Mouse (Mus musculus) olfactory bulb, adult 2 months (tissue): ENCODE measurements around the gene Coro1c. TPM values are rescaled to one million over a fixed set of nuclear protein-coding genes. Genes with fewer than 3 reads are reported as not detected.

Experiments
- H3K27ac ChIP-seq: fragments of 200-500 bp; 2 replicates; pipeline ENCODE4 v1.5.1; 2012; ENCODE audit warnings: low read depth, low read length; ENCODE audit not compliant: insufficient read depth
- H3K4me1 ChIP-seq: fragments of 200-500 bp; 2 replicates; pipeline ENCODE4 v1.6.1; 2012; ENCODE audit warnings: low read length; ENCODE audit not compliant: control insufficient read depth, insufficient read depth
- H3K4me3 ChIP-seq: fragments of 200-500 bp; 2 replicates; pipeline ENCODE4 v1.5.1; 2012; ENCODE audit warnings: mild to moderate bottlenecking, low read depth, low read length, moderate library complexity; ENCODE audit not compliant: insufficient read depth
- CTCF ChIP-seq: fragments of 200-500 bp; IDR thresholded peaks from 2 replicates; pipeline ENCODE4 v1.5.1; 2012; ENCODE audit warnings: low read depth, mild to moderate bottlenecking, low read length, moderate library complexity; ENCODE audit not compliant: insufficient read depth
- POLR2A ChIP-seq: fragments of 200-500 bp; IDR thresholded peaks from 2 replicates; pipeline ENCODE4 v1.6.1; 2012; ENCODE audit warnings: mild to moderate bottlenecking, low read depth, low read length, moderate library complexity; ENCODE audit not compliant: insufficient read depth
- WGBS: fragments of 180-500 bp; shearing (Covaris S2); methylation state at CpG from one replicate; pipeline ENCODE4 v1.1.7; 2018; 5-methylcytosine and 5-hydroxymethylcytosine counted together
- polyA plus RNA-seq: library from polyadenylated mRNA; stranded (reverse); fragments of >200 nt; gene quantifications from 2 replicates; pipeline ENCODE4 v1.2.4, GENCODE M21; 2012; ENCODE audit warnings: low replicate concordance; ENCODE audit not compliant: missing spikeins, insufficient read depth, insufficient read length

The Coro1c gene
- polyA plus RNA-seq, 1 experiment: not detected

- Histone ChIP-seq H3K4me1 (peaks cover 47% of the 10 kb centered on the region), H3K4me3 (no peak overlapping the region), H3K27ac (no peak overlapping the region)
- WGBS: 54% methylated on average over 11 of the region's 11 CpGs
- no peak for TF ChIP-seq CTCF
- no peak for TF ChIP-seq POLR2A
These were observed 39.4 kb downstream of the Coro1c start for GRCm38 (mm10) chr5:113869132-113869531.

DNA sequence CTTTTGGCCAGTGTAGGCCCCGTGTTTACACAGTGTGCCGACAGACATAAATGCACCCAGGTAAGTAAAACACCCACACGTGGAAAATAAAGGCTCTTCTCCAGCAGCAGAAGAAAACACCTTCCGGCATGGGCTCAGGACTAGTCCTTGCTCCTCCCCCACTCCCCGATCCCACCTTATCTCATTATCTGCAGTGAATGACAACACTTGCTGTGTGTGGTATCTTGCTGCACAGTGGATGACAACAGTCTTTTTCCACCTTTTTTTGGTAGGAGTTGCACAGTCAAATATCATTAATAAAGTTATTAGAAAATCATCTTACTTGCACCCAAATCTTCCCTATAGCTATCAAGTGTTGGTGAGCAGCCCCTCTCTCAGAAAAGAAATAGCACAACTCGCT lies 43.6 kb downstream of the Coro1c start:
- Histone ChIP-seq H3K27ac (no peak overlapping the region), H3K4me1 (peaks cover 11% of the 10 kb centered on the region), H3K4me3 (no peak overlapping the region)
- TF ChIP-seq POLR2A: no peak
- TF ChIP-seq CTCF: no peak
- 93% methylated on average over 6 of the region's 6 CpGs for WGBS

- H3K4me3 ChIP-seq: no peak overlapping the region
- peaks cover 7% of the 10 kb centered on the region for H3K4me1 ChIP-seq
- no peak overlapping the region for H3K27ac ChIP-seq
- TF ChIP-seq CTCF: no peak
- TF ChIP-seq POLR2A: no peak
- 96% methylated on average over 12 of the region's 12 CpGs for WGBS
These were observed 44.6 kb downstream of the Coro1c start for GRCm38 (mm10) chr5:113863994-113864393.

- H3K4me1 ChIP-seq: peaks cover 8% of the 10 kb centered on the region
- WGBS: 91% methylated on average over 4 of the region's 4 CpGs
- H3K27ac ChIP-seq: no peak overlapping the region
- no peak for TF ChIP-seq CTCF
- no peak for TF ChIP-seq POLR2A
- H3K4me3 ChIP-seq: no peak overlapping the region
These were observed 46.1 kb downstream of the Coro1c start for GRCm38 (mm10) chr5:113862418-113862817.

- H3K4me1 ChIP-seq: peaks cover 10% of the 10 kb centered on the region
- WGBS: 94% methylated on average over 8 of the region's 8 CpGs
- no peak overlapping the region for H3K4me3 ChIP-seq
- no peak overlapping the region for H3K27ac ChIP-seq
- no peak for TF ChIP-seq POLR2A
- TF ChIP-seq CTCF: peak; percentile 26; the same call in 1 of the 2 replicates
These were observed 47.3 kb downstream of the Coro1c start for GRCm38 (mm10) chr5:113861294-113861693.

DNA sequence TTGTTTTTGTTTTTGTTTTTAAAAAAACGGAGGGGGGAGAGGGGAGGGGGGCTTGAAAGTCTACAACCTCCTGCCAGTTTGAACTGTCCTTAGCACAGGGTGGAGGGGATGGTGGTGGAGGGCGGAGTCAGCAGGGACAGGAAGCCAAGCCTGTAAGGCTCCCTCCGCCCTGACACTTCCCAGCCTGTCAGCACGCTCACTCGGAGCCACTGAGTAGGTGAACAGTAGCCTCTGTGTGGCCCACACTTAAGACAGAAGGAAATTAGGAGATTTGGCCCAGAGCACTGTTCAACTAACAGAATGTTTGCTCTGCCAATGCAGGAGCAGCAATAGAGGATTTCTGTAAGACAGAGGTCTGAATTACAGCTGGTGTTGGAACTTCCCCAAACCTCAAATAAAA lies 49.6 kb downstream of the Coro1c start:
- 56% methylated on average over 5 of the region's 5 CpGs for WGBS
- Histone ChIP-seq H3K4me3 (no peak overlapping the region), H3K4me1 (peaks cover 24% of the 10 kb centered on the region), H3K27ac (no peak overlapping the region)
- TF ChIP-seq POLR2A: no peak
- no peak for TF ChIP-seq CTCF

DNA sequence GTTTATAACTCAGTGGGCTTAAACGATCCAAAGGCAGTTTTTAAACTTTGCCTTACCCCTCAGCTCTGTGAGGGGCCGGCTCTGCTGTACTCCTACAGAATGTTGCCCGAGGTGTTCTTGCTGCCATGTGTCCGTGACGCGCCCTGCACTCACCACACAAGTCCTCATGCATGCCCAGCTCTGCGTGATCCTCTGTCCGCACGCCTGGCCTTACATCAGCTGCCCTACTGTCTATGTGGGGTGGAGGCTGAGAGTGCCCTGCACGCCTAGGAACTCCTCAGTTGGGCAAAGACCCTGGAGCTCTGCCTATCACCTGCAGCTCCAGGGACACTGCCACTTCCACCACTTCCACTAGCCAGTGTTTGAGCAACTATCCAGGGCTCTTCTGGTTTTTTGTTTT lies 50.0 kb downstream of the Coro1c start:
- no peak overlapping the region for H3K27ac ChIP-seq
- TF ChIP-seq POLR2A: no peak
- no peak for TF ChIP-seq CTCF
- no peak overlapping the region for H3K4me3 ChIP-seq
- H3K4me1 ChIP-seq: peaks cover 24% of the 10 kb centered on the region
- 82% methylated on average over 10 of the region's 10 CpGs for WGBS

GRCm38 (mm10) chr5:113857631-113858030 lies 50.9 kb downstream of the Coro1c start:
- peaks cover 24% of the 10 kb centered on the region for H3K4me1 ChIP-seq
- H3K27ac ChIP-seq: no peak overlapping the region
- TF ChIP-seq POLR2A: no peak
- no peak for TF ChIP-seq CTCF
- no peak overlapping the region for H3K4me3 ChIP-seq
- WGBS: 69% methylated on average over 8 of the region's 8 CpGs

DNA sequence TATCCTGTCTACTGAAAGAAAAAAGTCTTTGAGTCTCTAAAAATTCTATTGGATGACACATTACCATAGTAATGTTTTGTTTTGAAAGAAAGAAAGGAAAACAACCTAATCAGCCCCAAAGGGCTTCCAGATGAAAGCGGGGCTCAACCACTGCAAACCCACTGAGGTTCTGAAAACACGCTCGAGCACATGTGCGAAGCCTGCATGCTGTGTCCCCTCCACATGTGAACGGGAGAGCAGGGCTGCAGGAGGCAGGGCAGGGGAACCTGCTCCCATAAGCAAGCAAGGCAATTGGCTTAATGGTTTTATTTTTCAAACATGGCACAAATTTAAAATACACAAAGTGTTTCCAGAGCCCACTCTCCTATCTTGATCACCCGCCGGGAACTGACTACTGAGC lies 51.9 kb downstream of the Coro1c start:
- no peak overlapping the region for H3K27ac ChIP-seq

GRCm38 (mm10) chr5:113855696-113856095 lies 52.9 kb downstream of the Coro1c start:
- Histone ChIP-seq H3K4me1 (peaks cover 24% of the 10 kb centered on the region), H3K27ac (peak overlapping the region; percentile 29; the same call in 1 of the 2 replicates), H3K4me3 (no peak overlapping the region)
- no peak for TF ChIP-seq POLR2A
- no peak for TF ChIP-seq CTCF
- 46% methylated on average over 3 of the region's 3 CpGs for WGBS

More for the DNA sequence above, 51.9 kb downstream of the Coro1c start:
- 72% methylated on average over 7 of the region's 7 CpGs for WGBS
- TF ChIP-seq POLR2A (no peak), CTCF (no peak)
- H3K4me1 ChIP-seq: peaks cover 24% of the 10 kb centered on the region
- H3K4me3 ChIP-seq: no peak overlapping the region
